Mouse (Mus musculus) liver, embryonic 14.5 days (tissue): ENCODE results near the gene Riok2.

Experiments
- CTCF ChIP-seq: IDR thresholded peaks from 2 replicates; pipeline ENCODE4 v1.5.1; 2016; ENCODE audit warnings: antibody characterized with exemption, low read depth, control low read depth
- EP300 ChIP-seq: IDR thresholded peaks from 2 replicates; pipeline ENCODE4 v1.6.1; 2016; ENCODE audit warnings: antibody characterized with exemption, low read depth

DNA sequence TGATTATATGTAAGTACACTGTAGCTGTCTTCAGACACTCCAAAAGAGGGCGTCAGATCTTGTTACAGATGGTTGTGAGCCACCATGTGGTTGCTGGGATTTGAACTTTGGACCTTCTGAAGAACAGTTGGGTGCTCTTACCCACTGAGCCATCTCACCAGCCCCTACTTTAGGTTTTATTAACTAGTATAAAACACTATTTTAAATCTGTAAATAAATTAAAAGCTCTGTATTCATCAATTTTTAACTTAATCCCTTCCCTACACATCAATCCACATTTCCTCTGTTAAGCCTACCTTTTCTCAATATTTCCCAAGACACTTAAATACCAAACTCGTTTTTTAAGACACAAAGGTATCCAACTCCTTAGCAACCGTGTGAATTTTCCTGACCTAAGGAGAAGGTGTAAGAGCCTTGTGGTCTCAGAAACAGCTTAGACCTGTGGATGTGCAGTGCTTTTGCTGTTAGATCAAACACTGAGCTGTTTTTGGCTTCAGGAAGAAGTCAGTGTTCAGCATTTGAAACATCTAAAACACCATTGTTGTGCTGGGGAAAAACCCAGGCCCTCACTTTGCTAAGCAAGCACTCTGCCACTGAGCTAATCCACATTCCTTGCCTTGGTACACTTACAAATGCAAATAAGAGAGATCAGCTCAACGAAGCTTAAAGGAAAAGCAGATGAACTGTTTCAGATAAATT, 50.6 kb downstream of the Riok2 start:
- TF ChIP-seq CTCF = no peak
- TF ChIP-seq EP300 = no peak
